Mouse (Mus musculus): ENCODE results near the gene Amotl2. TPM values are rescaled to one million over a fixed set of nuclear protein-coding genes. Genes with fewer than 3 reads are reported as not detected.

Gene Amotl2
- polyA plus RNA-seq, 1 experiment: 67.2 TPM

- Histone ChIP-seq H3ac (ENCODE audit: control insufficient read depth, insufficient read length) (no peak overlapping the region), H3K27me3 (ENCODE audit: control insufficient read depth, insufficient read depth, insufficient read length) (no peaks in the 10 kb centered on the region), H3K79me2 (ENCODE audit: control insufficient read depth, insufficient read depth) (no peaks in the 10 kb centered on the region), H3K4me3 (no peak overlapping the region), H3K36me3 (ENCODE audit: control insufficient read depth, insufficient read depth) (no peaks in the 10 kb centered on the region), H3K4me2 (ENCODE audit: low read depth) (no peak overlapping the region)
- peak in 2 of 3 experiments; percentile 37 to 40 for TF ChIP-seq MYOD1 (IDR thresholded peaks at IDR 0.05; ENCODE audit: control insufficient read depth in 1 of 3, insufficient read length in 2 of 3, low read depth in 2 of 3)
- TF ChIP-seq TCF12 (IDR thresholded peaks at IDR 0.05; ENCODE audit: insufficient read depth, poor library complexity, severe bottlenecking): no peak
- peak in 2 of 3 experiments; percentile 13 to 62 for TF ChIP-seq MYOG (IDR thresholded peaks at IDR 0.05; ENCODE audit: control insufficient read depth in 1 of 3, insufficient read depth in 1 of 3, insufficient read length in 2 of 3, low read depth in 2 of 3)
Observed at GRCm38 (mm10) chr9:102692564-102693475, 23.7 kb upstream of the Amotl2 start.

DNA sequence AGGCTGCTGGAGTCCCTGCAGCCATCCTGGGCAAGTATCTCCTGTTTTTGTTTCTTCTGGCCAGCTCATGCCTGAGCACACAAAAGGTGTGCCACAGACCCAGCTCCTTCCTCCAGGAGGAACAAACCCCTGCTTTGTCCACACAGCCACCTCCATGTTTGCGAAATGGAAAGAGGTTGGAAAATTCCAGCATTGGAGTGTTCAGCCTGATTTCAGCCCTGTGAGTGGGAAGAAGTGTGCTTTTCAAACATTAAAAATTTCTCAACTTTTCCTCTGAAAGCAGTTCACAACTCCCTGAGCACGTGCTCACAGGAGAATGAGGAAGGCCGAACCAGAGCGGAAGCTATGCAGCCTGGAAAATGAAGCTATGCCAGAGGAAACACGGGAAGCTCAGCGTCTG is 15.4 kb upstream of the Amotl2 start:
- TF ChIP-seq POLR2AphosphoS2 (IDR thresholded peaks at IDR 0.05; ENCODE audit: insufficient read length, low read depth) (no peak), MYOD1 (IDR thresholded peaks at IDR 0.05; ENCODE audit: control insufficient read depth in 1 of 3, insufficient read length in 2 of 3, low read depth in 2 of 3) (no peak), POLR2A (IDR thresholded peaks at IDR 0.05; ENCODE audit: insufficient read length, low read depth) (no peak), MYOG (IDR thresholded peaks at IDR 0.05; ENCODE audit: control insufficient read depth in 1 of 3, insufficient read depth in 1 of 3, insufficient read length in 2 of 3, low read depth in 2 of 3) (no peak), REST (IDR thresholded peaks at IDR 0.05; ENCODE audit: insufficient read depth, insufficient read length) (no peak), TCF12 (IDR thresholded peaks at IDR 0.05; ENCODE audit: insufficient read depth, poor library complexity, severe bottlenecking) (no peak), TCF3 (IDR thresholded peaks at IDR 0.05; ENCODE audit: insufficient read length, low read depth) (no peak), USF1 (IDR thresholded peaks at IDR 0.05; ENCODE audit: low read depth) (no peak), MAX (IDR thresholded peaks at IDR 0.05; ENCODE audit: low read depth) (no peak), SRF (IDR thresholded peaks at IDR 0.05; ENCODE audit: control insufficient read depth, insufficient read length, low read depth) (no peak), E2F4 (IDR thresholded peaks at IDR 0.05; ENCODE audit: insufficient read depth) (no peak), CEBPB (IDR thresholded peaks at IDR 0.05; ENCODE audit: insufficient read depth, poor library complexity, severe bottlenecking) (no peak)
- no peak overlapping the region for H3K4me2 ChIP-seq (ENCODE audit: low read depth)
- no peaks in the 10 kb centered on the region for H3K79me2 ChIP-seq (ENCODE audit: control insufficient read depth, insufficient read depth)
- no peak overlapping the region for H3K4me3 ChIP-seq
- no peak overlapping the region for H3ac ChIP-seq (ENCODE audit: control insufficient read depth, insufficient read length)
- H3K27me3 ChIP-seq (ENCODE audit: control insufficient read depth, insufficient read depth, insufficient read length): no peaks in the 10 kb centered on the region
- H3K36me3 ChIP-seq (ENCODE audit: control insufficient read depth, insufficient read depth): no peaks in the 10 kb centered on the region

DNA sequence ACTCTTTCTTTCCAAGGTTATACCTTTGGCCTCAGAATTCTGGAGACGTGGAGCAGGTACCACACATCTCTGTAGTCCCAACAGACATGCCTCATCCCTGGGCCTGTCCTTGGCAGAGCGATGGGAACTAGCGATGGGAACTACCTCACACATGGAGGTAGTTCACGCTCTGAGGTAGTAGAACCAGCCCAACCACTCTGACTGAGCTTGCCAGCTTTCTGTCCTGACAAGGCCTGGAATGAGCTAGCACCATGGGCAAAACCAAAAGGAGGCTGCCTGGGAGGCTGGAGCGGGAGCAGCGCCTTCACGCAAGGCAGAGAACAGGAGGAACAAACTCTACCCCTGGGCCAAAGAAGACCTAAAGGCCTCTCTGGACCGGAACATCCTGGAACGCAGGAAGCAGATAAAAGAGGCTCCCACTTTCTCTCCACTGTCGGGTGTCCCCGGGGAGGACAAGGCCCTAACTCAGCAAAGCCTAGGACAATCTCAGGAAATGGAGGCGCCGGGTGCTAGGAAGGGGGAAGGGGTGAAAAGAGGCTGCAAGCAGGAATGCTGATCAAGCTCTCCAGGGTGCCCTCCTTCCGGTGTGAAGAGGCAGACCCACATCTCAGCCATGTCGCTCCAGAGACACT is 6.9 kb upstream of the Amotl2 start:
- no peak overlapping the region for H3ac ChIP-seq (ENCODE audit: control insufficient read depth, insufficient read length)
- no peaks in the 10 kb centered on the region for H3K27me3 ChIP-seq (ENCODE audit: control insufficient read depth, insufficient read depth, insufficient read length)
- H3K36me3 ChIP-seq (ENCODE audit: control insufficient read depth, insufficient read depth): no peaks in the 10 kb centered on the region
- H3K79me2 ChIP-seq (ENCODE audit: control insufficient read depth, insufficient read depth): no peaks in the 10 kb centered on the region
- H3K4me3 ChIP-seq: no peak overlapping the region
- H3K4me2 ChIP-seq (ENCODE audit: low read depth): no peak overlapping the region
- TF ChIP-seq TCF12 (IDR thresholded peaks at IDR 0.05; ENCODE audit: insufficient read depth, poor library complexity, severe bottlenecking) (no peak), SRF (IDR thresholded peaks at IDR 0.05; ENCODE audit: control insufficient read depth, insufficient read length, low read depth) (no peak), MYOG (IDR thresholded peaks at IDR 0.05; ENCODE audit: control insufficient read depth in 1 of 3, insufficient read depth in 1 of 3, insufficient read length in 2 of 3, low read depth in 2 of 3) (no peak), MYOD1 (IDR thresholded peaks at IDR 0.05; ENCODE audit: control insufficient read depth in 1 of 3, insufficient read length in 2 of 3, low read depth in 2 of 3) (no peak), CEBPB (IDR thresholded peaks at IDR 0.05; ENCODE audit: insufficient read depth, poor library complexity, severe bottlenecking) (no peak), USF1 (IDR thresholded peaks at IDR 0.05; ENCODE audit: low read depth) (no peak), MAX (IDR thresholded peaks at IDR 0.05; ENCODE audit: low read depth) (no peak), POLR2A (IDR thresholded peaks at IDR 0.05; ENCODE audit: insufficient read length, low read depth) (no peak), E2F4 (IDR thresholded peaks at IDR 0.05; ENCODE audit: insufficient read depth) (no peak), REST (IDR thresholded peaks at IDR 0.05; ENCODE audit: insufficient read depth, insufficient read length) (no peak), TCF3 (IDR thresholded peaks at IDR 0.05; ENCODE audit: insufficient read length, low read depth) (no peak), POLR2AphosphoS2 (IDR thresholded peaks at IDR 0.05; ENCODE audit: insufficient read length, low read depth) (no peak)

DNA sequence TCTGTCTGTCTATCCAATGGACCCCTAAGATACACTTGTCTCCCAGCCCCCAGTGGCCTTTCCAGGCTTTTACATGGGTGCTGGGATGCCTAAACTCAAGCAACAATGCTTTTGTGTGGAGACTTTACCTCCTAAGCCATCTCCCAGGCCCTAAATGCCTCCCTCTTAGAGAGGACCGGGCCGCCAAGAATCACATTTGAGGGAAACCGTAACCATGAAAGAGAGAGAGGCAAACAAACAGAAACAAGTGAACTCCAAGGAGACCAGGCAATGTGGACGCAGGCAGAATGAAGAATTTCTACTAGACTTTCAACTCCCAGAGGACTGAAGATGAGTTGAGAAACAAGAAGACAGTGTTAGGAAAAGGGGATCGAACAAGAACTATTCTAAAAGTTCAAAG is 6.0 kb upstream of the Amotl2 start:
- no peak overlapping the region for H3ac ChIP-seq (ENCODE audit: control insufficient read depth, insufficient read length)
- no peaks in the 10 kb centered on the region for H3K79me2 ChIP-seq (ENCODE audit: control insufficient read depth, insufficient read depth)
- H3K4me3 ChIP-seq: no peak overlapping the region
- H3K4me2 ChIP-seq (ENCODE audit: low read depth): no peak overlapping the region
- TF ChIP-seq POLR2AphosphoS2 (IDR thresholded peaks at IDR 0.05; ENCODE audit: insufficient read length, low read depth) (no peak), MYOG (IDR thresholded peaks at IDR 0.05; ENCODE audit: control insufficient read depth in 1 of 3, insufficient read depth in 1 of 3, insufficient read length in 2 of 3, low read depth in 2 of 3) (no peak), TCF3 (IDR thresholded peaks at IDR 0.05; ENCODE audit: insufficient read length, low read depth) (no peak), TCF12 (IDR thresholded peaks at IDR 0.05; ENCODE audit: insufficient read depth, poor library complexity, severe bottlenecking) (no peak), CEBPB (IDR thresholded peaks at IDR 0.05; ENCODE audit: insufficient read depth, poor library complexity, severe bottlenecking) (no peak), REST (IDR thresholded peaks at IDR 0.05; ENCODE audit: insufficient read depth, insufficient read length) (no peak), SRF (IDR thresholded peaks at IDR 0.05; ENCODE audit: control insufficient read depth, insufficient read length, low read depth) (no peak), USF1 (IDR thresholded peaks at IDR 0.05; ENCODE audit: low read depth) (no peak), MYOD1 (IDR thresholded peaks at IDR 0.05; ENCODE audit: control insufficient read depth in 1 of 3, insufficient read length in 2 of 3, low read depth in 2 of 3) (no peak), MAX (IDR thresholded peaks at IDR 0.05; ENCODE audit: low read depth) (no peak), E2F4 (IDR thresholded peaks at IDR 0.05; ENCODE audit: insufficient read depth) (no peak), POLR2A (IDR thresholded peaks at IDR 0.05; ENCODE audit: insufficient read length, low read depth) (no peak)
- H3K36me3 ChIP-seq (ENCODE audit: control insufficient read depth, insufficient read depth): no peaks in the 10 kb centered on the region
- H3K27me3 ChIP-seq (ENCODE audit: control insufficient read depth, insufficient read depth, insufficient read length): no peaks in the 10 kb centered on the region

Measured in myocyte (in vitro differentiated cells).